Mouse (Mus musculus): ENCODE measurements at regions not wholly inside any gene's neighbourhood (a gene's known extent, or its start where the extent isn't known, plus 50 kb on each side); places are given as distances from the start of the nearest gene placed in this dataset.

DNA sequence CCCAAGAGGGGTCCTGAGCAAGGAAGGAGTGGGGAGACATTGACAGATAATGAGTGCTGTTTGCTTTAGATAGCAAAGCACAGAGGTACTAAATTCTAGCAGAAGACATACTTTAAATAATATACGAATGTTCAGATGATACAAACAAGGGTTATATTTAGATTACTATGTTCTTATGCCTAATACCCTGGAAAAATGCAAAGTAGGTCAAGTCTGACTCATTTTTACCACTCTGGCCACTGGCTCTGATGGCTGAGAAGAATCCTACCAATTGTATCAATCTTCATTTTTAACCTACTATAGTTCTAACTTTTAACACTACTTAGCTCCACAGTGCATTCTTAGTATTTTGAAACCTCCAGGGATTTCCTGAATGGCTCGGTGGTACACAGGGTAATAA, 65.4 kb upstream of the Mphosph6 start:
- no peak for TF ChIP-seq CTCF (IDR thresholded peaks at IDR 0.05; ENCODE audit: low read depth)
- TF ChIP-seq EP300 (IDR thresholded peaks at IDR 0.05; ENCODE audit: low read depth), result no peak
